Mouse (Mus musculus) retina, postnatal 1 day (tissue): ENCODE measurements at regions not wholly inside any gene's neighbourhood (a gene's known extent, or its start where the extent isn't known, plus 50 kb on each side); places are given as distances from the start of the nearest gene placed in this dataset.
A peak's percentile ranks its signal among the peaks of the same experiment; 100 is the strongest.

Experiments
- DNase-seq: peaks from one replicate; pipeline ENCODE4 v3.0.0-alpha.2; 2012

DNA sequence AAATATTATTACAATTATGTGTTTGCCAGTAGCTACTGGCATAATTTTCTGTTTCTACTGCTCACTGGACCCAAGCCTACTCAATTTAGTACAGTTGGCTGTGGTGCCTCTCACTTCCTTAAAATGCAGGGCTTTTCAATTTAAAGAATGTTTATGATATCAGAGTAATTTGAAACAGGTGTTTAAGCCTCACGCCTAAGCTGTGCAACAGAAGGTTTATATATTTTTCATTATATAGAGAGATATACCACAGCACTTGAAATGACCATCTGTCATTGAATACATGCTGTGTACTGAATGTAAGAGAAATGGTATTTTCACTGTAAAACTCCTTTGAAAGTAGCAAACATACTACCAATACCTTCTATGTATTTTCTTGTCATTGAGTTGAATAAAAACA lies 376.8 kb downstream of the Otol1 start:
- no peak for DNase-seq

DNA sequence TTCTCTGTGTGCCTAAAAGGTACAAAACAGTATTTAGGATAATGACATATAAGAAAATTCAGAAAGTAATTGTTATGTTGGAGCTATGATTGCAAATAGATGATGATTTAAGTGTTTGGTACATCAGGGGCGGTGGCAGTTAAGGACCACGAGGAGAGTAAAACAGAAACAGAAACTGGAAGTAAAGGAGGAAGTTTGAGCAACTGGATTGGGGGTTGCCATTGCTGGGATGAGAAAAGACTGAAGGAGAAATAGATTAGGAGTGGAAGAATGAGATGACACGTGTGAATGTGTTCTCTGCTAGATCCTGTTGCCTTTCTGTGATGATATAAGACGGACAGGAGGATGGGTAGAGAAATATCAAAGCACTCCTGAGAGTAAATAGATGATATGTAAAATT lies 378.5 kb downstream of the Otol1 start:
- DNase-seq: no peak

DNA sequence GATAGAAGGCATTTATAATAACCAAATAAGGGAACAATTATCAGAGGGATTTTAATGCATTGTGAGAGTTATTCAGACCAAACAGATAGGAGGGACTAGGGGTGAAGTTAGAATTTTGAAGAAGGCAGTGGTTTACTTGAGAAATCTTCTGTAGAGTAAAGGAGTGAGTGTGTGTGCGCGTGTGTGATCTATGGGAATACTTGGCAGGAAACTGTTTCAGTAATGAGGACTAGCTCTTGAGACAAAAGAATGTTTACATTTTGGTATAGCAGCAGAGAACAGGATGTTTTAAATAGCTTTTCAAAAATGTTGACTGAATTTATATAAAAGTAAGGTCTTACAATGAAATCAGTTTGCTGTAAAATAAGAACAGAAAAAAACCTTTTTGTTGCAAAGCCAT lies 393.8 kb downstream of the Otol1 start:
- DNase-seq: no peak

DNA sequence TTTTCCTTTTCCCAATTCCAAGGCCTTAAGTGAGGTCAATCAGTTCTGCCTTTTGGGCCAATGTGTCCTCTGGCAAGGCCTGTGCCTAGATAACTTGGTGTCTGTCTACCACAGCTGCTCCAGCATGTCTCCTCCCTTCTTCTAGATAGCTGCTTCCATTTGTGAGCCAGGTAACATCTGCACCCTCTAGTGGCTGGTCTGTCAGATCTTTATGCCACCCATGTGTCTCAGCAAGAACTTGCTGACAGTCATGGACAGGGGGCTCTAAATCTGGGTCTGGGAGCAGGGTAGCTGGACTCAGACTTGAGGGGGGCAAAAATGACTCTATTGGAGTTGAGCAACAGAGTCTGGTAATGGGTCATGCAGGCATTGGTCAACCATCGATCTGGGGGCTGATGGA lies 399.2 kb downstream of the Otol1 start:
- no peak for DNase-seq

DNA sequence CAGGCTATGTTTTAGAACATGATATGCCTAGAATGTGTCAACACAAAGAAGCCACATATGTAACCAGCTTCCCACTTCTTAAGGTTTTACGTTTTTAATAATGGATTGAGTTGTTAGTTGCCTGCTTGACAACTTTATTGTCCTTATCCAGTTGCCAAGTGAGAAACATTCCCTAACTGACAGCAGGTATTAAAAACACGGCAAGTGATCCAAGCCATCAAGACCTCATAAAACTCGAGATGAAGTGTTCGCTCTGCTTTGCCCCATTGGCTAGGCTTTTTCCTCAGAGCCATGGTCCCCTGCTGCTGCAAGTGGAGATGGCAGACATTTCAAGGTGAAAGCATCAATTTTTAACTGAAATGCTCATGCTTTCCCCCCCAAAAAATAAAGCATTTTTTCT lies 410.9 kb downstream of the Otol1 start:
- DNase-seq: no peak

DNA sequence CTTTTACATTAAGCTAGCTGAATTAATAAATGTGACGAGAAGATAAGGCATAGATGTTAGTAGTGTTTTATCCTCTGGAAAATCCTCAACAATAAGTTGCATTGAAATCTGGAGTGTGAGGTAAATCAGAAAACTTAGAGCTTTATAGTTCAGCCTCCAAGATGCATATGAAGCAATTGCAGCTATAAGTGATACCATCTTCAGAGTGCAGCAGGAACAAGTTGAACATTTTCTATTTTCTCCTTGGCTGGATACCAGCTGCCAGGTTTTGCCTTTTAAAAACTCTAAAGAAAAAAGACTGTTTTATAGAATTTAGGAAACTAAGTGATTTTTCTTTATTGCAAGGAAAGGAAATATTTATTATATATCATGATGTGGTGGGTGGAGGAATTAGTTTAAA lies 414.6 kb downstream of the Otol1 start:
- DNase-seq: no peak

DNA sequence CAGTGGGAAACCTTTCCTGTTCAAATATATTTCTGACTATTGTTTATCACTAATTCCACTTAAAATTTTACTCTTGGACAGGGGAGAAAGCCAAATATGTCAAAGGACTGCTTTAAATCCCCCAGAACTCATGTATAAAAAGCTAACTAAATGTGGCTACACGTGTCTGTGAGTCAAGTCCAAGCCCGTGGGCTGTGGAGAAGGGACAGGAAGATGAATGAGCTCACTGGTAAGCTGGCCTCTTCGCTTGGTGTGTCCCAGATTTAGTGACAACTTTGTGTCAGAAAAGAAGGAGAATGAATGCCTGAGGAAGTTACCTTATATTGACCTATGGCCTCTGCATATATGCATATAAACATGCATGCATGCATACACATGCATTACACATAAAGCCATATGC lies 415.3 kb downstream of the Otol1 start:
- no peak for DNase-seq

DNA sequence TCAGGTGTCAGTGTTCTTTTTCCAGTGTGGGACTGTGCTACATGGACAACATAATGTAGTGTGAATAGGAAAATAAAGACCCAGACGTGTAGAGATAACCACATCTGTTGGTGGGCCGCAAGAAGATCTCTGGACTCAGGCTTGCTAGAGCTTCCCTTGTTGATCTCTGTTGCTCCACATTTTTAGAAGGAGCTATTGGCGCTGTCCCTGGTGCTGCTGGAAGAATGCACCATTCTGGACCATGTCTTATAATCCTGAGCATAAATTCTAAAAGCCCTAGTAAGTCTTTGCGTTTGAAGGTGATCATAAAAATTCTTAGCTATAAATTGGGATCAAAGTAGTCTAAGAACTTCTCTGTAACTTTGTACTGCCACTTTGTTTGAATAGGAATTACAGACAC lies 429.3 kb downstream of the Otol1 start:
- DNase-seq: no peak

DNA sequence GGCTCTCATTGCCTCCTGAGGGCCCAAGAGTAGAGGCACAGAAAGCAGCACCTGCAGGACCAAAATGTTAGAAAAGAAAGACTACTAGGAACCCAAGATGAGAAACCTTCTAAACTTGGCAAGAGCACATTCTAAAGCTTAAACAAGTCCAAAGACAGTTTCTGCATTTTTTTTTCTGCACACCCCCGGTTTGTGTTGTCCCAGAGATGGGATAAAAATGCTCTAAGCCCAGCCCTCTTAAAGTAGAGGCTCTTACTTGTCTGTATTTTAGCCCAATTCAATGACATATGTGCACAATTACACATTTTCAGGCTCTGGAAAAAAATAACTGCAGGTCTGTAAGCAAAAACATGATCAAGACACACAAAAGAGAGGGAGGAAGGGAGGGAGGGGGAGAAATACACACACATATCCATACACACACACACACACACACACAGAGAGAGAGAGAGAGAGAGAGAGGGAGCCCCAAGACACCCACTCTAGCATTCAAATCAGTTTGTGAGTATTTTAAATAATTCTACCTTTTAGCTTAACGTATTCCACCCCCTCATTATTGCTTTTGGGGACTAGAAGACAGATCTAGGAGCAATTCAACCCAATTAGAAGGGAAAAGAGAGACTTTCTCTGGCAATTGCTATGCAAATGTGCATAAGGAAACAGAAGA lies 449.9 kb downstream of the Otol1 start:
- DNase-seq: no peak

DNA sequence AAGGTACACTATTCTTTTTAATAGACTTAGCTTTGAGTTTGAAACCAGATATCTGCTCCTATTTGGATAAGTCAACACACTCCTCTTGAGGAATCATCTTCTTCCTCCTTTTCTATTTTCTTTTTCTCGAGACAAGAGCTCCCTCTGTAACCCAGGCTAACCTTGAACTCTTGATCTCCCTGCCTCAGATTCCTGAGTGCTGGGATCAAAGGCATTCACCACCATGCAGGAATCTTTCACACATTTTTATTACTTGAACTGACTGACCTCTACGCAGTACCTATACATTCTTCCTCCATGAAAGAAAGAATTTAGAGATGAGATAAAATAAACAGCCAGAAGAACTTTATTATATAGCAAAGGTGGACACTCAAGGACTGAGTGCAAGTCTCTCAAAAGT lies 453.4 kb downstream of the Otol1 start:
- no peak for DNase-seq

DNA sequence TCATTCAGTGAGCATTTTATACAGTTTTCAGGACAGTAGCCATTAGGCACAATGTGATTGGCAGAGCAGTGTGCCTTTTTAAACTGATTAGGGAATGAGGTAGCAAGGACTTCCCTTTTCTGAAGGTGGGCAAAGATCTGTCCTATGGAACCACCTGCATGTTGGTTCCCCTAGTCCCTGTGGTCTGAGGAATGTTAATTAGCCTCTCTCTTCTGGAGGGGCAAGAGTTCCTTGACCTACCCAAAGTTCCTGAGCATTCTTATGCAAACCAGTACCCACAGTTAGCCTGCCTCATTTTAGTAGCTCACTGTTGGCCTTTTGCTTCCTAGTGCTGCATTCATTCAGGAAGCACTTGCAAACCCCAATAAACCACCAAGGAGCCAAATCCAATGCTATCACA lies 455.8 kb downstream of the Otol1 start:
- DNase-seq: no peak

DNA sequence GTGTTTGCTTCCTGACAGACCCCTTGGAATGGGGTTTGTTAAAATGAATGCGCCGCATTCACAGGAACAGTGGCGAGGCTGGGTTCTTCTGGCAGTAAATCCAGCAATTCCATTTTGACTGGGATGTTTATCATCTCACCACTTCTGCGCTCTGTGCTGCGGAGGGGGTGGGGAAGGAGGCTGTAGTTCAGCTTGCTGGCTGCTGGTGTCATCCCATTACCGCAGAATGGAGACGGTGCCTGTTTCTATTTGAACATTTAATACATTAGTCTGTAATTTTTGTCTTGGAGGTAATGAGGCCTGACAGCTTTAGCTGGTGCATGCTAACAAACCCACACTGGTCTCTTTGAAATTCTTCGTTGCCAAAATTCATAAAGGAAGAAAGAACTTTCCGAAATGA lies 475.1 kb downstream of the Otol1 start:
- DNase-seq: peak; percentile 84

DNA sequence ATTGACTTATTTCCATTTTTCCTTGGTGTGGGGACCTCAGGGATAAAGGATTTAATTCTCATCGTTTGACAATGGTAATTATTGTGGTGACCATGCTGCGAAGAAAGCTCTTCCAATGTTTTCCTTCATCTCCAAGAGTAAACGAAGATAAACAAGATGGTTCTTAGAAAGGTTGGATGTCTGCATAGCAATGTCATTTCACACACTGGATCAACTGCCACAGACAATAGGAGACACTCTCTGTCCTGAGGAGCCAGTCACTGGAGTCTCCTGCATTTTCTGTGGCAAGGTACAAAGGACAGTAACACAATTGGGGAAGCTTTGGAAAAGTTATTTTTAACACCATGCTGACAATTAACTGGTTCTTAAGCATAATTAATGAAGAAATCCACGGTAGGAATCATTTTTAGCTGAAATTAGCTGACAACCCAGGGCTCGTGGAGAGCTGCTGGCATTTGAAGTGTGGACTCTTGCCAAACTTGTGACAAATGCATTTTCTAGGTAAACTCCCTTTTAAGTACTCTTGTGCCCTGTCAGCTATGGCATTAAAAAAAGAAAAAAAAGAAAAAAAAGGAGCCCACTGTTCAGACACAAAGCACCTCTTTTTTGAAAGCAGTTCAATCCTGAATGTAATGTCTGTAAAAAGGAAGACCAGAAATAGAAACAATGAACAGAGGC lies 475.8 kb downstream of the Otol1 start:
- DNase-seq: peak; percentile 68

DNA sequence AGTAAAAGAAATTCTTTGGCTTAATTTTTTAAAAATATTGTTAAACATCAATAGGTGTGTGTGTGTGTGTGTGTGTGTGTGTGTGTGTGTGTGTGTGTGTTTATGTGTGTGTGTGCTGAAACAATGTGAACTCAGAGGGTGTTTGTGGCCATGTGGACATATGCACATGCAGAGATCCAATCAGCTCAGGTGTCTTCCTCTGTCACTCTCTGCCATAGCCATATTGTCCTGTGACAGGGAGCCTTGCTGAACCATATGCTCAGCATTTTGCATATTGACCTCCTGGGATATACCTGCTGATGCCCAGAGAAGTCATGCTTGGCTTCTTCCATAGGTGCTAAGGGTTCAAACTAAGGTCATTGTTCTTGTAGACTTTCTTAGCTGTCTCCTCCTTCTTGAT lies 489.0 kb downstream of the Otol1 start:
- DNase-seq: no peak

DNA sequence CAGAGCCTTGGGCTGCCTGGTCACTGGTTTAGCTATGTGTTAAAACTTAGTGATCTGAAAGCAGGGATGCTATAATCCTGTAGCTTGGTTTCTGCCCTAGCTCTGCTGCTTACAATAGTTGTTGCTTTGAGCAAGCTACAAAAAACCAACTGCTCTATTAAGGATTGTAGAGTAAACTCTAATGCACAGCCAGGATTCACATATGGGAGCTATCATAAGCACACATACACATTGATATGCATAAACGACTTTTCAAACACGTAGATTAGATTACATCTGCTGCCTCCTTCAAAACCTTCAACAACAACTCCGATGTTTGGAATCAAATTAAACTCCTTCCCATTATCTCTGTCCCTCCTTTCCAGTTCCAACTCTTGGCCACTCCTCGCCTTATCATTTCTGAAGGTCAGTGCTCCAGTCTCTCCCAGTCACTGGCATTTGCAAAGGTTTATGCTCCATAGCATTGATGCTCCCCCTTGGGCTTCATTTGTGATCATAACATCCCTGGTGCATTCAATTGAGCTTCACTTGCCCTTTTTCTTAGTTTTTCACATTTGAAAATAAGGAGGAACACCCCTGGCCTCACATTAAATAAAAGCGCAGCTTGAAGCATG lies 492.9 kb downstream of the Otol1 start:
- DNase-seq: no peak

DNA sequence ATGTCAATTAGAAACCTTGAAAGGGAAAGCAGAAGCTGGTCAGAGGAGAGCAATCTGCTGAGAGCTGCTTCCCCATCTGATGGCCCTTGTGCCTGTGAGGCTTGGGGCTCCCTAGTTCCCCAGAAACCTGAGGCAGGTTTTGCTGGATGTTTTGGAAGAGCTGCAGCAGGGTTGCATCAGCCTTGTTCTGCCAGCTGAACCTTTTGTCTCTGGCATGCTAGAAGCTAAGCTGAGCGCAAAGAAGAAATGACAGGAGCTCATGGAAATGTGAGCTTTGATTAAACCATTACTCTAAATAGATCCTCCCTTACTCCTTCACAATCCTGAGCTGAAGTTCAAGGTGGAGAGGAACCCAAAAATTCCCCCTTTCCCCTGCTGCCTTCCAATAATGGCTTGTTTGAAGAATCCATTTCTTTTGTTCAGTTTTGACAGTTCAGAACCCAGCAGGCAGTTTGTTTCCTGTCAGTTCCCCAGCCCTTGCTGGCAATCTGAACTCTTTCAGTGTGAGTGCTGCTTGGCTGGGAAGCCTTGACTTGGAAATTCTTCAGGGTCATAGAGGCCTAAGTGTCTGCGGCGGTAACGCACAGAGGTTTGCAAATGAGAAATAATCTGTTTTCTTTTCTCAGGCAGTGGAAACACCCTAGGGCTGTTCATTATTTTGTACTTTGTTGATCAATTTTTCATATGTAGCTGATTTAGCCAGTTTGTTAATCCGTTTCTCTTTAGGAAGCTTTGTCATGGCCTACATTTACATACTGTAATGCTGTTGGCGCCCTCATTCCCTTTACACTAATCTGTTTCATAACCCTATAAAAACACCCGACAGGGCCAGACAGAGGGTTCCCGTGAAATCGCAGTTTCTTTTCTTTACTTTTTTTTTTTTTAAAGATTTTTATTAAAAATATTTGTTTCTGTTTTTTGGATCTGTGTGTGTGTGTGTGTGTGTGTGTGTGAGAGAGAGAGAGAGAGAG lies 493.9 kb downstream of the Otol1 start:
- peak; percentile 40 for DNase-seq

DNA sequence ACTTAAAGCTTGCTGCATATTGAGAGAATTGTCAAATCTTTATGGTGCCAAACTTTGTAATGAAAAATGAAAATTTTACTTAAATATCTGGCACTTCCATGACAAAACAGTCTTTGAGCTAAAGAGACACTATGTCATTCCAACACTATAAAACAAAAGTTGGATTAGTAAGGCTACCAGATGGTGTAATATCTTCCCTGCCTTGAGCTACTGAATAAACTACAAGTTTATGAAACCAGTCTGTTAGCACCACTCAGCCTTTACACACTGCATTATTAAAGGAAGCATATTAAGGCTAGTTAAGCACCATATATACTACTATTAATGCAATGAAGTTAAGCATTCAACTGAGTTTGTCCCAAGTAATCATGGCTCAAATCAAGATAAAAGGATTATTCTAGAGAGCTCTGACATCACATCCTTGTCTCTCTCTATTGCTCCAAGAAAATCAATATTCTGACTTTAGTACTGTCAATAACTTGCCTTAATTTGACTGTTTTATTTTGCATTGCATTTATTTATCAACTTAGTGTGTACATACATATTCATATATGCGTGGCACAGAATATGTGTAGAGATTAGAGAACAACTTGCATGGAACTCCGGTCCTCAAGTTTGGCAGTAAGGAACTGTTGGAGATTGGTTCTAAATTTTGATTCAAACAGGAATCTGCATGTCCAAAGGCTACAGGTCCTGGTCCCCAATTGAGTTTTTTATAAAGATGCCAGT lies 526.3 kb downstream of the Otol1 start:
- DNase-seq: no peak

DNA sequence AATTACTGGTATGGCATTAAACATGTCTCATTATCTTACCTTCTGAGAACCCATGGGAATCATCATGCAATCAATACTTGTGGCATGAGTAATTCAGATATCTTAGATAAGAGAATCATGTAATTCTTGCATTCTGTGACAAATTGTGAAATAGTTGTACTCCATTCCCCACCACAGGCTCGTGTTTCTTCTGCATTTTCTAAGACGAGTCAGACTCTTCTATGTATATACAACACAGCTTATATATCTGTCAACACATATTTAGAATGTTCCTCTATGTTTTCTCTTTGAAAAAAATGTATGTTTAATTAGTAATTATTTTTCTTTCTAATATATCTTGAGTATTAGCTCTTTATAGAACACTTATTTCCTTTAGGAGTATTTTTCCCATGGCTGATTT lies 527.7 kb downstream of the Otol1 start:
- DNase-seq: no peak

DNA sequence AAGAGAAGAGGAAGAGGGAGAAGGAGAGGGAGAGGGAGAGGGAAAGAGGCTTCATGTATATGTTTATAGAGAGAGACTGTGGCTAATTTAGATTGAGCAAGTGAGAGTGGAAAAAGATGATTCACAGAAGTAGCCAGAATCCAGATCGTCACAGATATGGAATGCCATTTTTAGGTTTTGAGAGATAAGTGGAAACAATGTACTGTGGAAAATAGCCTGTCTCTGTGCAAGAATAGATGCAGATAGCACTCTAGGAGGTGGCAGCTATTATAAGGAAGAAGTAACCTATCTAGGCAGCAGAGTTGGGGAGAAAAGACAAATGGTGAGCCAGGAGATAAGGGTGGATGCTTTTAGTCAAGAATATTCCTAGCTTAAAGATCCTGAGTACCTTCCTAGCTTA lies 536.5 kb downstream of the Otol1 start:
- DNase-seq: no peak

DNA sequence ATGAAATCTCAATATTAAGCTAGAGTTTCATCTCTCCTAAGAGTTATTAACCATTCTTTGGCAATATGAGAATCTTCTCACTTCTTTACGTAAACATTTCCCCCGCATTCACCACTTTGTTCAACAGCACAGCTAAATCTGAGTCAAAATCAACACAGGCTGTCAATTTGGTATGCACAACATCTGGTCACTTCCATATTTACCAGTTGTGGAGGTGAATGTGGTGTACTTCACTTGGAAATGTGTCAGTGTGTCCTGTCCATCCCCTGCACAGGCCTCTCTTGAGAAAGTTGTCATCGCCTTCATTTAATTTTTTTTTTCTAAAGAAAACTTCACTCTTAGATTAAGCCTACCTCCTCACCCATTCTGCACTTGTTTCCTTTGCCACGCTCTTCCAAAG lies 550.4 kb downstream of the Otol1 start:
- no peak for DNase-seq

DNA sequence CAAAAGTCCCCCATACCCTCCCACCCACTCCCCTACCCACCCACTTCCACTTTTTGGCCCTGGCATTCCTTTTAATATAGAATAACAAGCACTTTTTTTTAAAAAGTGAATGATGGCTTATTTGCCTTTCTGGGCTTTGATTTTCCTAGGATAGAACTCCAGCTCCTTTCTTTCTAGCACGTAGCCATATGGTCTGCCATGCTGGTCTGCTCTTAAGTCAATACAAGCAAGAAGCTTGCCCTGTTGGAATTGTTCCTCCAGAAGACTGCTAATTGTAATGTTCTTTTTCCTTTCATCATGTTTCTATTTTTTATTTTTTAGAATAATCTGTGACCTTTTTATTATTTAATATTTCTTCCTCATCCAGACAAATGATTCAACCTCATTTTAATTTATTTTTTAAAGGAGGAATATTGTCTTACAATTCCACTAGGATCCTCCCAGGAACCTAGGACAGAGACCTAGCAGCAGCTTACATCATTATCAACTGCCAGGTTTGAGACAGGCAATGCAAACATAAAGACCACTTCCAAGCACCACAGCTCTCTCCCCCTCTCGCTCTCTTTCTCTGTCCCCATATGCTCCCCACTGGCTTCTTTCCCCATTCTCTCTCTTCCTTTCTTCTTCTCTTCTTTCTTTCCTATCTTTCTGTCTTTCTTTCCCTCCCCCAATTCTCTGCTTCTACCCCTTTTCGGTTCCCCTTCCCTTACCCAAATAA lies 558.9 kb downstream of the Otol1 start:
- no peak for DNase-seq

DNA sequence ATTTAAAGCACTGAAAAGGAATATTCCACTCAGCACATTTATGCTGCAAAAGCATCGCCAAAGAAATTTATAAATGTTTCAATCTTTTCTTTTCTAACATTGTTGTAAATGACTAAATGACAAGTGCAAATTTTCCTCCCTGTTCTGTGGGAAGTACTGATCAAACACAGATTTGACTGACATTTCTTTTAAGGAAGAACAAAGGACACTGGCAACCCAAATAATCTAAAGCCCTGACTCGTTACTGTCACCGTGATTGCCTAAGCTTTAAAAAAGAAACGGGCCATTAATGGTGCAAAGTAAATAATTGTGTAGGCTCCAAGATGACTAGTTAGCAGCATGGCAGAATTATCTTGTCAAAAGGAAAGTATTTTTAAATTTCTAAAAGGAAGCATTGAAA lies 587.4 kb downstream of the Otol1 start:
- DNase-seq: no peak
